Mouse (Mus musculus) inflammation-experienced regulatory T-cells, adult 6 months (primary cell): ENCODE measurements around the gene Scn9a. TPM values are rescaled to one million over a fixed set of nuclear protein-coding genes. Genes with fewer than 3 reads are reported as not detected.

Source experiments
- ATAC-seq: one replicate; pipeline ENCODE4 v1.8.0; 2017
- polyA plus RNA-seq, 3 experiments: library from polyadenylated mRNA; unstranded; fragments of 100-300 nt; shearing (Covaris generic); gene quantifications; one replicate each; pipeline ENCODE4 v1.2.1; 2017

Scn9a gene
- not detected for polyA plus RNA-seq

- no peak for ATAC-seq
These were observed at the start of gene Scn9a for GRCm38 (mm10) chr2:66634580-66635359. Scn9a (minus strand) TSS chr2:66634962.

- ATAC-seq: no peak
These were observed 27.2 kb upstream of the Scn9a start for GRCm38 (mm10) chr2:66661988-66662387.

- no peak for ATAC-seq
These were observed 21.7 kb upstream of the Scn9a start for GRCm38 (mm10) chr2:66656430-66656829.

GRCm38 (mm10) chr2:66655431-66655830 lies 20.7 kb upstream of the Scn9a start:
- ATAC-seq: no peak

GRCm38 (mm10) chr2:66644384-66644783 lies 9.6 kb upstream of the Scn9a start:
- ATAC-seq: no peak

DNA sequence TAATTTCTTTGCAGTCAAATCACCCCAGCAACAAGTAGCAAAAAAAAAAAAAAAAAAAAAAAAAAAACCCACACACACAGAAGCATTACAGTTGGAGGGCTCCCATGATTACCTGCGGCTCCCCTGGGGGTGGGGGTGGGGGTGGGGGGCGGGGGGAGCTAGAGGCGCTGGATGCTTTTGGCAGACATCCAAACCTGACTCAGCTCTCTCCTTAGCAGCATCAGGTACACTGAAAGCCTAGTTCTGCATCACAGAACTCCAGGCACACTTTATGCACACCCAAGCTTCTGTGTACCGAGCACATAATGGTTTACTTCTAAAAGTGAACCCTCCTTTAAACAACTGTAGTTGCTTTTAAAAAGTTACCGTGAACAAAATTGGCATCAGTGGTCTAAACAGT lies 2.0 kb downstream of the Scn9a start:
- no peak for ATAC-seq

DNA sequence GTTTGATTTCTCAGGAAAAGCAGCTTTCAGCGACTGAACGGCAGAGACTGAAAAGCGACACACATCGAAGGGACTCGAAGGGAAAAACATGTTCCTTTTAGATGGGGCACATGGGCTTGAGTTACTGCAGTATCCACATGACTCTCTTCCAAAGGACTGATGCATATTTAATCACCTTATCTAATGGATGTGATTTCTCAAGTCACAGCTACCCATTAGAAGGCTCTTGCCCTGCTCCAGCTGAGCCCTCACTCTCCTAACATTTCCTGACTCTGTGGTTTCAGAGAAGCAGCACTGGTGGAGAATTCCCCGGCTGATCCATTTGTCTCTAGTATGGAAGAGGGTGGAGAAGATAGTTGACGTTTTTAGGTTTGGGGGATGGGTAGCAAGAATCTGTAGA lies 23.7 kb downstream of the Scn9a start:
- no peak for ATAC-seq

- no peak for ATAC-seq
These were observed 37.4 kb downstream of the Scn9a start for GRCm38 (mm10) chr2:66597313-66597712.

- ATAC-seq: no peak
These were observed 38.6 kb downstream of the Scn9a start for GRCm38 (mm10) chr2:66596145-66596544.

DNA sequence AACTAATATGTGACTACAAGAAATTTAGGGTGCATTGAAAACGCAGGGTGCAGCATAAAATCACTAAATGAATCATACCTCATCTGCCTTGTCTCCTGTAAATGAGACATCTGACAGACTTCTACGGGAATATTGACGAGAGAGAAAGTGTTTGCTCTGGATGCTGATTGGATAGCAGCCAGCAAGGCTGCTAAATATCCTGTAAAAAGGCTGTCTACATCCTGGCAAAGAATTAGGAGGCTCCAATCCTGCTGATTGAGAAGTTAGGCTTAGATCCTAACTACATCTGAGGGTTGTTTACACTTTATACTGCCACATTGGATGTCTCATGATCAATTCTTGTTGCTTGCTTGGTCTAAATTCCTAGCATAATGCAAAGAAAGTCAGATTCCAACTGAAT lies 44.6 kb downstream of the Scn9a start:
- no peak for ATAC-seq

GRCm38 (mm10) chr2:66580026-66580808 lies 54.5 kb downstream of the Scn9a start:
- no peak for ATAC-seq

DNA sequence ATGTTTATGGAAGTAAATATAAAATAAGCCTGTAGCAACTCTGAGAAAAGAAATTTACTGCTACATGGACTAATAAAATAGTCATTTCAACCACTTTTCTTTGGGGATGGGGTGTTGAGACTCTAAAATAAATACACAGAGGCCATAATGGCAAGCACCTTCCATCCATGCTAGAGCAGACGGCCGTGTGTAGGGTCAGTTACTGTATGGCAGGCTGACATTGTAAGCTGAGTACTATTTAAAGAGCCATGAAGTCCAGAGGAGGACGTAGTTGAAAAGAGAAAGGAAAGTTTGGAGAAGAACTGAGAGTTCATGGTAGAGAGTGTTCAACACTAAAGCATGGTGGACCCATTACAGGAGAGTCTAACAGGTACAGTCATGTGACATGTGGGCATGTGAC lies 86.5 kb downstream of the Scn9a start:
- no peak for ATAC-seq

GRCm38 (mm10) chr2:66519966-66520365 lies 114.8 kb downstream of the Scn9a start:
- ATAC-seq: no peak

GRCm38 (mm10) chr2:66511424-66511823 lies 123.3 kb downstream of the Scn9a start:
- ATAC-seq: no peak

DNA sequence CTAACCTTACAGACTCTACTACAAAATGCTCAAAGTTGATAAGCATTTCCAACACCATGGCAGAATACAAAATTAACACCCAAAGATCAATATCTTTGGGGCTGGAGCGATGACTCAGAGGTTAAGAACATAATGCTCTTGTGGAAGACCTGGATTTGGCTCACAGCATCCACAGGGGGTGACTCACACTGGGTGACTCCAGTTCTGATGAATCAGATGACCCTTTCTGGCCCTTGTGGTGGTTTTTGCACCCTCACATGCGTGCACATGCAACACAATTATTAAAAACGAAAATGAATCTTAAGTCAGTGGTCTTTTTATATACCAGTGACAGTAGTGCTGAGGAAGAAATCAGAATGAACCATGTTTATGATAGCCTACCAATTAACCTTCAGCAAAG lies 126.7 kb downstream of the Scn9a start:
- no peak for ATAC-seq

- no peak for ATAC-seq
These were observed 127.1 kb downstream of the Scn9a start for GRCm38 (mm10) chr2:66507616-66508015.

- no peak for ATAC-seq
These were observed 132.6 kb downstream of the Scn9a start for GRCm38 (mm10) chr2:66502158-66502557.

DNA sequence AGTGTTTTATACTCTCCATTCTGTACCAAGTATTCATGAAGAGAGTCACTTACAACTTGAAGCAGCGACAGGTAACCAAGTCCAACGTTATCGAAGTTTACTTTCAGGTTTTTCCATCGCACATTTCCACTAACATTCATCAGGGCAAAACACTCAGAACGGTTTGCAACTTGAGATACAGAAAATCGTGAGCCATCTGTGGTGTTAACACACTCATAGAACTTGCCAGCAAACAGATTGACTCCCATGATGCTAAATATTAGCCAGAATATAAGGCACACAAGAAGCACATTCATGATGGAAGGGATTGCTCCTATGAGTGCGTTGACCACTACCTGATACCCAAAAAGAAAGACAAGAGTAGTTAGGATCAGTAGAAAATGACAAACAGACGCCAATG lies 140.2 kb downstream of the Scn9a start:
- ATAC-seq: no peak

GRCm38 (mm10) chr2:66478395-66478794 lies 156.4 kb downstream of the Scn9a start:
- no peak for ATAC-seq

- ATAC-seq: no peak
These were observed 161.5 kb downstream of the Scn9a start for GRCm38 (mm10) chr2:66473181-66473822.

- no peak for ATAC-seq
These were observed 169.3 kb downstream of the Scn9a start for GRCm38 (mm10) chr2:66465484-66465883.

DNA sequence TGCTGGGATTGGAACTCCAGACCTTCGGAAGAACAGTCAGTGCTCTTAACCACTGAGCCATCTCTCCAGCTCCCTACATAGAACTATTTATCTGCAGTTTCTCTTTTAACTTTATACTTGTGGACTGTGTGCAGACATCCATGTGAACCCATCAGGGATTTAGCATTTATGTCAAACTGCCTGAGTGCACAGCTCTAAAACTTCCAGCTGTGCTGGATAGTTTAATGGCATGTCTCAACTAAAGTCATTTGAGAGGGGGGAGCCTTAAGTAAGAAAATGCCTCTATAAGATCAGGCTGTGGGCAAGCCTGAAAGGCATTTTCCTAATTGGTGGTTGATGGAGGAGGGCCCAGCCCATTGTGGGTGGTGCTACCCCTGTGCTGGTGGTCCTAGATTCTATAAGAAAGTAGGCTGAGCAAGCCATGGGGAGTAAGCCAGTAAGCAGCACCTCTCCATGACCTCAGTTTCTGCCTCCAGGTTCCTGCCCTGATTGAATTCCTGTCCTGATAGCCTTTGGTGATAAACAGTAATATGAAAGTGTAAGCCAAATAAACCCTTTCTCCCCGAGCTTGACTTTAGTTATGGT lies 169.8 kb downstream of the Scn9a start:
- no peak for ATAC-seq

DNA sequence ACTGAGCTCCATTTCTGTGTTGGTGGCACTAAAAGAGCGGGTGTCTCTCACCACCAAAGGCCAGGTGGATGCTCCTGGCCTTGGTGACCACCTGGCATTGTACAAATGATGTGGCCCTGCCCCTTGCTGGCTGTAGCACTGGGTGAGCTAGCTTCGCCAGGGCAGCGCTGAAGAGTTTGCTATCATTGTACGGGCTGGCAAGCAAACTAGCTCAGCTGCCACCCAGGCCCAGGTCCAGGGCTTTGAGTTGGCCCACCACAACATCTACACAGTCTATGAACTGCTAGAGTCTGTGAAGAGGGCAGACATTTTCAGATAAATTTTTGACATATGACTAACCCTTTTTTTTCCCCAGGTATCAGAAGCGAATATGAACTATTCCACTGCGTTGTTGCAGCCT lies 170.8 kb downstream of the Scn9a start:
- ATAC-seq: no peak
